Mouse (Mus musculus) myocyte (in vitro differentiated cells): Measurements from ENCODE around the gene Fam198b. TPM values are rescaled to one million over a fixed set of nuclear protein-coding genes. Genes with fewer than 3 reads are reported as not detected.
"Not testable (repeated sequence)": the region's sequence is repeated elsewhere in the genome, so short reads cannot be mapped to it uniquely, and the experiment has no call there.

Experiments
- H3K27me3 ChIP-seq: one replicate; pipeline ENCODE4 v1.6.1; 2011; ENCODE audit not compliant: control insufficient read depth, insufficient read depth, insufficient read length
- H3K36me3 ChIP-seq: one replicate; pipeline ENCODE4 v1.6.1; 2011; ENCODE audit not compliant: control insufficient read depth, insufficient read depth
- H3K4me2 ChIP-seq: one replicate; pipeline ENCODE4 v1.6.1; 2011; ENCODE audit warnings: low read depth, control low read depth
- H3K4me3 ChIP-seq: one replicate; pipeline ENCODE4 v1.5.1; 2011; ENCODE audit warnings: mild to moderate bottlenecking, control low read depth, moderate library complexity
- H3K79me2 ChIP-seq: one replicate; pipeline ENCODE4 v1.6.1; 2011; ENCODE audit not compliant: control insufficient read depth, insufficient read depth
- H3ac ChIP-seq: one replicate; pipeline ENCODE4 v1.6.1; 2011; ENCODE audit not compliant: control insufficient read depth, insufficient read length
- CEBPB ChIP-seq: IDR thresholded peaks from 2 replicates; pipeline ENCODE4 v1.6.1; 2011; ENCODE audit warnings: mild to moderate bottlenecking, moderate library complexity; ENCODE audit not compliant: poor library complexity, insufficient read depth, severe bottlenecking
- E2F4 ChIP-seq: IDR thresholded peaks from one replicate; pipeline ENCODE4 v1.6.1; 2011; ENCODE audit warnings: mild to moderate bottlenecking, control low read depth, moderate library complexity; ENCODE audit not compliant: insufficient read depth
- MAX ChIP-seq: IDR thresholded peaks from one replicate; pipeline ENCODE4 v1.6.1; 2011; ENCODE audit warnings: low read depth, mild to moderate bottlenecking, control low read depth
- MYOD1 ChIP-seq, 3 experiments: IDR thresholded peaks; one replicate each; pipeline ENCODE4 v1.6.1; 2011; ENCODE audit warnings: control low read depth in 2 of 3, low read depth in 2 of 3, mild to moderate bottlenecking in 2 of 3, moderate library complexity in 1 of 3; ENCODE audit not compliant: insufficient read length in 2 of 3, control insufficient read depth in 1 of 3
- MYOG ChIP-seq, 3 experiments: IDR thresholded peaks; one replicate each; pipeline ENCODE4 v1.6.1; 2011; ENCODE audit warnings: control low read depth in 2 of 3, low read depth in 2 of 3, mild to moderate bottlenecking in 2 of 3; ENCODE audit not compliant: insufficient read length in 2 of 3, control insufficient read depth in 1 of 3, insufficient read depth in 1 of 3
- POLR2A ChIP-seq: IDR thresholded peaks from one replicate; pipeline ENCODE4 v1.6.1; 2011; ENCODE audit warnings: low read depth, mild to moderate bottlenecking, control low read depth, moderate library complexity; ENCODE audit not compliant: insufficient read length
- POLR2AphosphoS2 ChIP-seq: IDR thresholded peaks from one replicate; pipeline ENCODE4 v1.6.1; 2011; ENCODE audit warnings: low read depth, control low read depth; ENCODE audit not compliant: insufficient read length
- REST ChIP-seq: IDR thresholded peaks from one replicate; pipeline ENCODE4 v1.6.1; 2011; ENCODE audit warnings: mild to moderate bottlenecking, control low read depth, moderate library complexity; ENCODE audit not compliant: insufficient read depth, insufficient read length
- SRF ChIP-seq: IDR thresholded peaks from one replicate; pipeline ENCODE4 v1.6.1; 2011; ENCODE audit warnings: low read depth; ENCODE audit not compliant: control insufficient read depth, insufficient read length
- TCF12 ChIP-seq: IDR thresholded peaks from one replicate; pipeline ENCODE4 v1.6.1; 2011; ENCODE audit warnings: mild to moderate bottlenecking, control low read depth; ENCODE audit not compliant: poor library complexity, insufficient read depth, severe bottlenecking
- TCF3 ChIP-seq: IDR thresholded peaks from one replicate; pipeline ENCODE4 v1.6.1; 2011; ENCODE audit warnings: low read depth, control low read depth; ENCODE audit not compliant: insufficient read length
- USF1 ChIP-seq: IDR thresholded peaks from one replicate; pipeline ENCODE4 v1.6.1; 2011; ENCODE audit warnings: low read depth, mild to moderate bottlenecking, control low read depth, moderate library complexity
- polyA plus RNA-seq: library from polyadenylated mRNA; unstranded; fragments of >200 nt; fragmentation: generic; extraction: Trizol; gene quantifications from one replicate; pipeline ENCODE4 v1.2.1, GENCODE M21; 2012; ENCODE audit warnings: missing spikeins

The Fam198b gene
- polyA plus RNA-seq, 1 experiment, result 1.8 TPM

DNA sequence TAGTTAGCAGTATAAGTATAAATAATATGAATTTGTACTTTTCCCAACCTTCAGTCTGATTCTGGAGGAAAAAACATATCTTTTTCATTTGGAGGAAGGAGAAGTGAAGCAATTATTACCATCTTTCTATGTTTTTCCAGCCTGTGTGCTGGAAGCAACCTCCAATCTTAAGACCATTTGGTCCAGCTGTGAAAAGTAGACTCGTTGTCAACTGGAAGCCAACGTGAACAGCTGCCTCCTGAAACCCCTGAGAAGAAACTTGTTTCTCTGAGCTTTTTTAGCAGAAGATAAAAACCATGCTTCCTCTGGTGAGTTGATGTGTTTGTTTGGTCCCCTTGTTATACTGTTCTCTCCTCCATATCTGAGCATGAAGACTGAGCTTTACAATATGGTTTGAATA lies 84.1 kb downstream of the Fam198b start:
- no peak overlapping the region for H3ac ChIP-seq
- H3K4me2 ChIP-seq, result no peak overlapping the region
- H3K36me3 ChIP-seq, result no peaks in the 10 kb centered on the region
- H3K79me2 ChIP-seq, result no peaks in the 10 kb centered on the region
- no peaks in the 10 kb centered on the region for H3K27me3 ChIP-seq
- TF ChIP-seq TCF3 (no peak), MYOG (IDR thresholded peaks at IDR 0.05; ENCODE audit: control insufficient read depth in 1 of 3, insufficient read depth in 1 of 3, insufficient read length in 2 of 3, low read depth in 2 of 3) (no peak), POLR2AphosphoS2 (no peak), SRF (no peak), REST (no peak), MAX (no peak), TCF12 (no peak)
- no peak overlapping the region for H3K4me3 ChIP-seq

DNA sequence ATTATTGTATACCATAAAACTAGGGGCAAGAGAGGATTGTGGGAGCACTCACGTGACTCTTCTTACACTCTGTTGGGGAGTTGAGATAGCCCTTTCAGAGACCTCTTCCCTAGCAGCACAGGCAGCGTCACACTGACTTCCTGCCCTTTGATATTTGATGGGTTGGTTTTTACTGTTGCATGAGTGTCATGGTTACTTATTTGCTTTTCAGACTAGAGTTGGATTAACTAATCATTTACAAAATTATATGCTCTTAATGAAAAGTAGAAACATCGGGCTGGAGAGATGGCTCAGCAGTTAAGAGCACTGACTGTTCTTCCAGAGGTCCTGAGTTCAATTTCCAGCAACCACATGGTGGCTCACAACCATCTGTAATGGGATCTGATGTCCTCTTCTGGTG lies 85.2 kb downstream of the Fam198b start:
- H3K27me3 ChIP-seq, H3K79me2 ChIP-seq, H3K4me2 ChIP-seq, H3K36me3 ChIP-seq, H3ac ChIP-seq, H3K4me3 ChIP-seq: not testable (repeated sequence)

DNA sequence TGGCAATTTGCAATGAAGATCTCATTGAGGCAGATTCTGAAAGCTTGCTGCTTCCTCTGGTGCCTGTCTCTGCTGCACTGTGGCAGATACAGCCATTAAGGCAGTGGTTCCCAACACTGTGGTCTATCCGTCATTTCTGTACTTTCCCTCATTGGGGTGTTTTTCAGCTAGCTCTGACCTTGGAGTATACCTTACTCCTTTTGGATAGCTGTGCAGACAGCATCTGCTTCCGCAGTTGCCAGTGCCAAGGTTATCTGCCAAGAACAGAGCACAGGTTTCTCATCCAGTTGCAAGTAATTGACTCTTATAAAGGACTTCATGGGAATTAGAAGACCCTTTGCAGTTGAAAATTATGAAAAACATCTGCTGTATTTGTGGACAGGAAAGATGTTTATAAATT lies 85.7 kb downstream of the Fam198b start:
- TF ChIP-seq TCF3, result no peak
- no peak for TF ChIP-seq MYOD1 (IDR thresholded peaks at IDR 0.05; ENCODE audit: control insufficient read depth in 1 of 3, insufficient read length in 2 of 3, low read depth in 2 of 3)
- no peak for TF ChIP-seq CEBPB
- TF ChIP-seq USF1, result no peak
- TF ChIP-seq MYOG (IDR thresholded peaks at IDR 0.05; ENCODE audit: control insufficient read depth in 1 of 3, insufficient read depth in 1 of 3, insufficient read length in 2 of 3, low read depth in 2 of 3), result no peak
- TF ChIP-seq REST, result no peak
- no peak for TF ChIP-seq SRF
- no peak for TF ChIP-seq E2F4
- TF ChIP-seq MAX, result no peak
- no peak for TF ChIP-seq POLR2A
- no peak for TF ChIP-seq POLR2AphosphoS2
- no peak for TF ChIP-seq TCF12
- H3K27me3 ChIP-seq, result no peaks in the 10 kb centered on the region
- no peak overlapping the region for H3ac ChIP-seq
- H3K36me3 ChIP-seq, result no peaks in the 10 kb centered on the region
- H3K4me3 ChIP-seq, result no peak overlapping the region
- no peaks in the 10 kb centered on the region for H3K79me2 ChIP-seq
- no peak overlapping the region for H3K4me2 ChIP-seq

DNA sequence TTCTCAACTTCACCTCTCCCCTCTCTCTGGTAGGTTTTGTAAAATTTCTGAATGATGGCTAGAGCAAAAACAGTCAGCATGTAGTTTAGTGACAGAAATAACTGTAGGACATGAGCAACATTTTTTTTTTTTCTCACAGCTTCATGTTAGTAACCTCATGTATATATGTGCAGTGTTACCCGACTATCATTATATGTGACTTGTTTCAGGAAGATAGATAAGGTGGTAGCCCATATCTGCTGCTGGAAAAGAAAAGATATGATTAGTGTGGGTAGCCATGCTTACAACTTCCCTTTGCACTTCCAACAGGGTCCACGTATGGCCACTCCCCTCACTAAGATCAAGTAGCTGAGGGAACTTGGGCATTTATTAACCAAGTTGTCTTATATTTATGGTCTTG lies 86.2 kb downstream of the Fam198b start:
- H3K79me2 ChIP-seq, result no peaks in the 10 kb centered on the region
- no peaks in the 10 kb centered on the region for H3K36me3 ChIP-seq
- H3K4me3 ChIP-seq, result no peak overlapping the region
- H3K27me3 ChIP-seq, result no peaks in the 10 kb centered on the region
- H3K4me2 ChIP-seq, result no peak overlapping the region
- TF ChIP-seq POLR2AphosphoS2, result no peak
- no peak for TF ChIP-seq SRF
- TF ChIP-seq USF1, result no peak
- no peak for TF ChIP-seq MYOG (IDR thresholded peaks at IDR 0.05; ENCODE audit: control insufficient read depth in 1 of 3, insufficient read depth in 1 of 3, insufficient read length in 2 of 3, low read depth in 2 of 3)
- TF ChIP-seq CEBPB, result no peak
- no peak for TF ChIP-seq TCF3
- no peak for TF ChIP-seq REST
- TF ChIP-seq POLR2A, result no peak
- TF ChIP-seq E2F4, result no peak
- no peak for TF ChIP-seq TCF12
- TF ChIP-seq MAX, result no peak
- TF ChIP-seq MYOD1 (IDR thresholded peaks at IDR 0.05; ENCODE audit: control insufficient read depth in 1 of 3, insufficient read length in 2 of 3, low read depth in 2 of 3), result no peak
- no peak overlapping the region for H3ac ChIP-seq

DNA sequence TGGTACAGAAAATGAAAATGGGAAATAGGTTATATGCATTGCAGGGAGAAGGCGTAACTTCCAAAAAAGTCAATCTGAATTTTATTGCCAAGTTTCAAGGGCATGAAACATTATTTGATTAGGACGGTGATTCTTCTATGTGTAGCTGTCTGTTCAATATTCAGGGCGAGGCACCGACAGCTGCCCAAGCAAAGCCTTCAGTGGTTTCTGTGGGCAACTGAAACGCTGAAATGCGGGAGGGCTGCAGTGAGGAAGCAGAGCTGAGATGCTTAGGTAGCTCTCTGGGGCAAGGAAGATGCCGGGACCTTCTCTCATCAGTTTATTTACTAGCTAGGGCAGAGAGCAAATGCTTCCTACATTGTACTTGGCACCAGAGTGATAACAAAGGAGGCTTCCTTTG lies 87.2 kb downstream of the Fam198b start:
- H3K79me2 ChIP-seq, result no peaks in the 10 kb centered on the region
- no peaks in the 10 kb centered on the region for H3K27me3 ChIP-seq
- peak overlapping the region; percentile 0 for H3K4me2 ChIP-seq
- TF ChIP-seq MYOD1 (IDR thresholded peaks at IDR 0.05; ENCODE audit: control insufficient read depth in 1 of 3, insufficient read length in 2 of 3, low read depth in 2 of 3), result peak in 2 of 3 experiments; percentile 62 to 71
- peak in 2 of 3 experiments; percentile 56 to 85 for TF ChIP-seq MYOG (IDR thresholded peaks at IDR 0.05; ENCODE audit: control insufficient read depth in 1 of 3, insufficient read depth in 1 of 3, insufficient read length in 2 of 3, low read depth in 2 of 3)
- TF ChIP-seq TCF12, result no peak
- TF ChIP-seq TCF3, result no peak
- no peak overlapping the region for H3K4me3 ChIP-seq
- H3ac ChIP-seq, result no peak overlapping the region
- H3K36me3 ChIP-seq, result no peaks in the 10 kb centered on the region

DNA sequence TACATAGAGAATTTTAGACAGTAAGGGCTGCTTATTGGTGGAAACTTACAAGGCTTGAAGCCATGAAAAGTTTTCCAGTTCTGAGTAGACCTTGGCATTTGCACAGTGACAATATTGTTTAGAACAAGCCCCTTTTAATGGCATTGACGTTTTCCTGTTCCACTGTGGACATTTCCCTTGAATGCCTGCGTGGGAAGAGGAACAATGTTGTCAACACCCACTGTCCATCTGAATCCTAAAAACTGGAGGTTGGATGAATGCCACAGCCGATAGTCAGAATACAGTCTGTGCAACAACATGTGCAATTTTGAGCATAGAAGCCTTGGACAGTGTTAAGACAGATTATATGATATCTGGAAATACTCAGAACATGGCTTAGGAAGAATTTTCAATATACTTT lies 92.5 kb downstream of the Fam198b start:
- H3K36me3 ChIP-seq, result no peaks in the 10 kb centered on the region
- no peaks in the 10 kb centered on the region for H3K79me2 ChIP-seq
- no peak overlapping the region for H3K4me3 ChIP-seq
- H3K27me3 ChIP-seq, result no peaks in the 10 kb centered on the region
- H3K4me2 ChIP-seq, result no peak overlapping the region
- H3ac ChIP-seq, result no peak overlapping the region
- TF ChIP-seq TCF12 (no peak), MAX (no peak), MYOD1 (IDR thresholded peaks at IDR 0.05; ENCODE audit: control insufficient read depth in 1 of 3, insufficient read length in 2 of 3, low read depth in 2 of 3) (no peak), SRF (no peak), E2F4 (no peak), POLR2AphosphoS2 (no peak), TCF3 (no peak), USF1 (no peak), CEBPB (no peak), REST (no peak), MYOG (IDR thresholded peaks at IDR 0.05; ENCODE audit: control insufficient read depth in 1 of 3, insufficient read depth in 1 of 3, insufficient read length in 2 of 3, low read depth in 2 of 3) (no peak), POLR2A (no peak)
